Mouse (Mus musculus): ENCODE results near the gene Iqsec3. TPM values are rescaled to one million over a fixed set of nuclear protein-coding genes. Genes with fewer than 3 reads are reported as not detected.
A peak's percentile ranks its signal among the peaks of the same experiment; 100 is the strongest.

Gene Iqsec3
- polyA plus RNA-seq, 1 experiment from 2014 or later: 0.39 TPM

GRCm38 (mm10) chr6:121392610-121393252, 80.7 kb downstream of the Iqsec3 start:
- H3K4me3 ChIP-seq (ENCODE audit: low read depth, low read length): no peak overlapping the region
- no peaks in the 10 kb centered on the region for H3K36me3 ChIP-seq (ENCODE audit: control insufficient read depth, insufficient read depth, low read length)
- 82% methylated on average over 4 of the region's 4 CpGs for WGBS
- no peak overlapping the region for H3K4me2 ChIP-seq (ENCODE audit: low read depth, low read length)
- H3K4me1 ChIP-seq (ENCODE audit: control insufficient read depth, insufficient read depth, low read length): no peaks in the 10 kb centered on the region
- no peak overlapping the region for H3K27ac ChIP-seq (replicated peaks; ENCODE audit: low read depth, low read length)
- DNase-seq (ENCODE audit: low spot score): no peak
- no peak for ATAC-seq (ENCODE audit: low read depth)
- no peaks in the 10 kb centered on the region for H3K27me3 ChIP-seq (replicated peaks; ENCODE audit: control insufficient read depth, insufficient read depth, low read length)
- H3K9ac ChIP-seq (ENCODE audit: low read depth, low read length): no peak overlapping the region
- no peaks in the 10 kb centered on the region for H3K9me3 ChIP-seq (ENCODE audit: control insufficient read depth, low read length)

- 93% methylated on average over 3 of the region's 3 CpGs for WGBS
- Histone ChIP-seq H3K4me2 (ENCODE audit: low read depth, low read length) (no peak overlapping the region), H3K36me3 (ENCODE audit: control insufficient read depth, insufficient read depth, low read length) (no peaks in the 10 kb centered on the region), H3K9me3 (ENCODE audit: control insufficient read depth, low read length) (no peaks in the 10 kb centered on the region), H3K9ac (ENCODE audit: low read depth, low read length) (no peak overlapping the region), H3K27ac (replicated peaks; ENCODE audit: low read depth, low read length) (no peak overlapping the region), H3K4me3 (ENCODE audit: low read depth, low read length) (no peak overlapping the region), H3K27me3 (replicated peaks; ENCODE audit: control insufficient read depth, insufficient read depth, low read length) (0 out of 2 replicates have a peak, but pooled peaks cover 6% of the 10 kb centered on the region), H3K4me1 (ENCODE audit: control insufficient read depth, insufficient read depth, low read length) (no peaks in the 10 kb centered on the region; the same call in 1 of the 2 replicates)
- no peak for ATAC-seq (ENCODE audit: low read depth)
- no peak for DNase-seq (ENCODE audit: low spot score)
Observed at GRCm38 (mm10) chr6:121385397-121385796, 88.1 kb downstream of the Iqsec3 start.

DNA sequence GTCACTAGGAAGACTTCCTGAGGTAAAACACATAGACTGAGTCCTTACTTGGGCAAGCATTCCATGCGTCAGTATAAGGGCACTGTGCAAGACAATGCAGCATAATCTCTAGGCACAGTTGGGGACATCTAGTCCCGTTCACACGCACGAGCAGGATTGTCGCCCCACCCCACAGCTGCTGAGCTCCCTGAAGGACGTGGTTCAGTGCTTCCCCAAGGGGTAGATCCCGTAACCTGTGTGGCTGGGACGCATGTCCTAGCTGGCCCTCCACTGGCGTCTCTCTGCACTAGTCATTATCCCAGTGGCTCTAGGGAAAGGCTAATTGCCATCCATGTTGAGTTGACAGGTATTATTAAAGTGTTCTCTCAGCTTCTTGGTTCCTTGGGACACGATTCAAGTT, 91.4 kb downstream of the Iqsec3 start:
- Histone ChIP-seq H3K4me3 (ENCODE audit: low read depth, low read length) (no peak overlapping the region), H3K9ac (ENCODE audit: low read depth, low read length) (no peak overlapping the region), H3K27me3 (replicated peaks; ENCODE audit: control insufficient read depth, insufficient read depth, low read length) (0 out of 2 replicates have a peak, but pooled peaks cover 6% of the 10 kb centered on the region), H3K4me1 (ENCODE audit: control insufficient read depth, insufficient read depth, low read length) (peaks cover 3% of the 10 kb centered on the region; the same call in 1 of the 2 replicates), H3K9me3 (ENCODE audit: control insufficient read depth, low read length) (no peaks in the 10 kb centered on the region), H3K27ac (replicated peaks; ENCODE audit: low read depth, low read length) (no peak overlapping the region), H3K36me3 (ENCODE audit: control insufficient read depth, insufficient read depth, low read length) (no peaks in the 10 kb centered on the region), H3K4me2 (ENCODE audit: low read depth, low read length) (no peak overlapping the region)
- ATAC-seq (ENCODE audit: low read depth) (peak; percentile 32; the same call in 1 of the 2 replicates), DNase-seq (ENCODE audit: low spot score) (peak; percentile 26)
- 55% methylated on average over 10 of the region's 10 CpGs for WGBS

DNA sequence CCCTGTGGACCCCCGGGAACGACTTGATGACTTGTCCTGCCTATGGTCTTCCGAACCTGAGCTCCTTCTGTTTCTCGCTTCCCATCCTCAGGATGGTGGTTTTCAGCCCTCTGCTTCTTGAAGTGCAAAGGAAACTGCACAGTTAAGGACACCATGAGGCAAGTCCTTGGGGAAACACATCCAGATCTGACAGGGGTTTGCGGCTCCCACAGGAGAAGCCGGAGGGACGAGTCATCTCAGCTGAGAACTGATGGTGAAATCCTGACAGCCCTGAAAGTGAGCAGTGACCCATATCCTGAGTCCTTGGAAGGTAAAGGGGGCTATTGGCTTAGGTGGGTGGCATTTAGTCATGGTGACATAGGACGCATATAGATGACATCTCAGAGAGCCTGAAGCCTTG, 92.9 kb downstream of the Iqsec3 start:
- H3K4me2 ChIP-seq (ENCODE audit: low read depth, low read length): no peak overlapping the region
- H3K36me3 ChIP-seq (ENCODE audit: control insufficient read depth, insufficient read depth, low read length): no peaks in the 10 kb centered on the region
- no peak for DNase-seq (ENCODE audit: low spot score)
- no peak overlapping the region for H3K4me3 ChIP-seq (ENCODE audit: low read depth, low read length)
- H3K27me3 ChIP-seq (replicated peaks; ENCODE audit: control insufficient read depth, insufficient read depth, low read length): 0 out of 2 replicates have a peak, but pooled peaks cover 3% of the 10 kb centered on the region
- 80% methylated on average over 8 of the region's 8 CpGs for WGBS
- H3K9me3 ChIP-seq (ENCODE audit: control insufficient read depth, low read length): no peaks in the 10 kb centered on the region
- ATAC-seq (ENCODE audit: low read depth): no peak
- H3K27ac ChIP-seq (replicated peaks; ENCODE audit: low read depth, low read length): no peak overlapping the region
- H3K4me1 ChIP-seq (ENCODE audit: control insufficient read depth, insufficient read depth, low read length): peaks cover 3% of the 10 kb centered on the region; the same call in 1 of the 2 replicates
- no peak overlapping the region for H3K9ac ChIP-seq (ENCODE audit: low read depth, low read length)

DNA sequence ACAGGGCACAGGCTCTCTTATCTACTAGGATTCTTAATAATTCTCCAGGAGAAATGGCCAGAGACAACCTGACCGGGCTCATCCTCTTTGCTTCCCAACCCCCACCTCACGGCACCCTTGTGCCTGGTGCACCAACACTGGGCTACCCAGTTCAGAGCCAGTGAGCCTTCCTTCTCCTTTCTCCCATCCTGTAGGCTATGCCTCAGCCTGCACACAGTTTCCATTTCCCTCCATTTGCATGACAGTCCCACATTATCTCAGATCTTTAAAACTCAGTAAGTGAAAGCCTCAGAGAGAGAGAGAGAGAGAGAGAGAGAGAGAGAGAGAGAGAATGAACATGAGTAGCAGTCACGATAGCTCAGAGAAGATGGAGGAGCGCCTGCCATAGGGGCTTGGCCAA, 95.2 kb downstream of the Iqsec3 start:
- WGBS: 65% methylated on average over 4 of the region's 4 CpGs
- no peak overlapping the region for H3K9ac ChIP-seq (ENCODE audit: low read depth, low read length)
- peaks cover 3% of the 10 kb centered on the region; the same call in 1 of the 2 replicates for H3K4me1 ChIP-seq (ENCODE audit: control insufficient read depth, insufficient read depth, low read length)
- H3K4me2 ChIP-seq (ENCODE audit: low read depth, low read length): no peak overlapping the region
- no peaks in the 10 kb centered on the region for H3K9me3 ChIP-seq (ENCODE audit: control insufficient read depth, low read length)
- ATAC-seq (ENCODE audit: low read depth) (no peak), DNase-seq (ENCODE audit: low spot score) (no peak)
- no peaks in the 10 kb centered on the region for H3K36me3 ChIP-seq (ENCODE audit: control insufficient read depth, insufficient read depth, low read length)
- H3K4me3 ChIP-seq (ENCODE audit: low read depth, low read length): no peak overlapping the region
- no peaks in the 10 kb centered on the region for H3K27me3 ChIP-seq (replicated peaks; ENCODE audit: control insufficient read depth, insufficient read depth, low read length)
- H3K27ac ChIP-seq (replicated peaks; ENCODE audit: low read depth, low read length): no peak overlapping the region

DNA sequence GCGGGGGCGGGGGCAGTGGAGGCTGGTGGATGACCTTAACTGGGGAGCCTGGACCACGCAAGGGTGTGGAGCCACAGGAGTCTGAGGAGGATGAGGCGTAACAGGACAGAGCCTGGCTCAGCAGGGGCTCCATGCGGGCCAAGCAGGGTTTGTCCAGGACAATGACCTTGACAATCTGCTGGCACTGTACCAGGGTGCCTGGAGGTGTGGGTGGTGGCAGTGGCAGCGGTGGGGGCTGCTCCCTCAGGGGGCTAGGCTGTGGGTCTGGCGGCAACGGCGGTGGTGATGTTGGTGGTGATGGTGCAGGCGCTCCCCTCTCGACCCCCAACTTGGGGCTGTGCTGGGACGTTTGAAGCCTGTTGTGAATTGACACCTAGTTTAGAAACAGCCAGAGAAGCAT, 97.3 kb downstream of the Iqsec3 start:
- Histone ChIP-seq H3K9me3 (ENCODE audit: control insufficient read depth, low read length) (no peaks in the 10 kb centered on the region), H3K4me2 (ENCODE audit: low read depth, low read length) (no peak overlapping the region), H3K36me3 (ENCODE audit: control insufficient read depth, insufficient read depth, low read length) (no peaks in the 10 kb centered on the region), H3K4me1 (ENCODE audit: control insufficient read depth, insufficient read depth, low read length) (0 out of 2 replicates have a peak, but pooled peaks cover 3% of the 10 kb centered on the region), H3K9ac (ENCODE audit: low read depth, low read length) (no peak overlapping the region), H3K27ac (replicated peaks; ENCODE audit: low read depth, low read length) (no peak overlapping the region), H3K27me3 (replicated peaks; ENCODE audit: control insufficient read depth, insufficient read depth, low read length) (no peaks in the 10 kb centered on the region), H3K4me3 (ENCODE audit: low read depth, low read length) (no peak overlapping the region)
- DNase-seq (ENCODE audit: low spot score): no peak
- 74% methylated on average over 12 of the region's 12 CpGs for WGBS
- ATAC-seq (ENCODE audit: low read depth): no peak

DNA sequence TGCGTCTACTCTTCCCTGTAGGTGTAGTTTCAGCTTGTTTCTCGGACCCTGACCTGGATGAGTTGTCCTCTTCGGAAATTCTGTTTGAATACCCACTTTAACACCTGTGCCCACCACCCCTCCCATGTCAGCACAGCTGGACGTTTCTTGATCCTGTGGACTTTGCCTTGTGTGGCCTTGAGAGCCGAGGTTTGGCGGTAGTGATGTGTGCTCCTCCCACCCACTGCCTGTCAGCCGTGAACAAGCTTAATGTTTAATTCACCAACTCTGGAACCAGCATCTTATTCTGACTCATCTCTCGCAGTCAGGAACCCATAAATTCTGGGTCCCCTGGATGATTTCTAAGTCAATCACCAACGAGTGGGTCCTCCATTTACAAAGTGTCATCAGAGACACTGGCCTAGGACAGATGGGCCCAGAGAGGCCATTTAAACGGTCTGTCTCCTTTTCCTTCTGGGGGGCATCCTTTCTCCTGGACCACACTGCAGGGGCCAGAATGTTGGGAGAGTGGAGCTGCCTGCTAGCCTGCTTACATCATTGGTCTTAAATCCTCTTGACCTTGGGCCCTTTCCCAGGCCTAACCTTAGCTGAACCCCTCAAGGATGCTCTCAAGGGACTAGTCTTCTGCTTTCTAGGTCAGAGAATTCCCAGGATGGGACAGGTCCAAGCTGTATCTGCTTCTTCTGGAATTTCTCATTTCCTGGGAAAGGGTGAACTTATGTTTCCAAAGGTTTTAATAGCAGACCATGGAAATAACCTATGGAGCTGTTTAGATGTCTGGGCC, 102.1 kb downstream of the Iqsec3 start:
- no peaks in the 10 kb centered on the region for H3K4me1 ChIP-seq (ENCODE audit: control insufficient read depth, insufficient read depth, low read length)
- ATAC-seq (ENCODE audit: low read depth): no peak
- no peaks in the 10 kb centered on the region for H3K27me3 ChIP-seq (replicated peaks; ENCODE audit: control insufficient read depth, insufficient read depth, low read length)
- H3K9ac ChIP-seq (ENCODE audit: low read depth, low read length): no peak overlapping the region
- H3K4me3 ChIP-seq (ENCODE audit: low read depth, low read length): no peak overlapping the region
- H3K9me3 ChIP-seq (ENCODE audit: control insufficient read depth, low read length): no peaks in the 10 kb centered on the region
- no peak overlapping the region for H3K4me2 ChIP-seq (ENCODE audit: low read depth, low read length)
- no peaks in the 10 kb centered on the region for H3K36me3 ChIP-seq (ENCODE audit: control insufficient read depth, insufficient read depth, low read length)
- WGBS: 74% methylated on average over 10 of the region's 10 CpGs
- H3K27ac ChIP-seq (replicated peaks; ENCODE audit: low read depth, low read length): no peak overlapping the region
- DNase-seq (ENCODE audit: low spot score): no peak

- Histone ChIP-seq H3K4me3 (ENCODE audit: low read depth, low read length) (no peak overlapping the region), H3K27ac (replicated peaks; ENCODE audit: low read depth, low read length) (no peak overlapping the region), H3K36me3 (ENCODE audit: control insufficient read depth, insufficient read depth, low read length) (no peaks in the 10 kb centered on the region), H3K9ac (ENCODE audit: low read depth, low read length) (no peak overlapping the region; the same call in 1 of the 2 replicates), H3K4me1 (ENCODE audit: control insufficient read depth, insufficient read depth, low read length) (no peaks in the 10 kb centered on the region), H3K27me3 (replicated peaks; ENCODE audit: control insufficient read depth, insufficient read depth, low read length) (no peaks in the 10 kb centered on the region), H3K4me2 (ENCODE audit: low read depth, low read length) (no peak overlapping the region), H3K9me3 (ENCODE audit: control insufficient read depth, low read length) (no peaks in the 10 kb centered on the region)
- WGBS: 32% methylated on average over 3 of the region's 3 CpGs
- ATAC-seq (ENCODE audit: low read depth) (no peak), DNase-seq (ENCODE audit: low spot score) (no peak)
Observed at GRCm38 (mm10) chr6:121367099-121367498, 106.4 kb downstream of the Iqsec3 start.

All from embryonic facial prominence, embryonic 14.5 days (tissue).